Mouse (Mus musculus) urinary bladder, postnatal 4 days (tissue): ENCODE results near the gene Elmsan1.
A peak's percentile ranks its signal among the peaks of the same experiment; 100 is the strongest.

Source experiments
- DNase-seq, 2 experiments: peaks; one replicate each; pipeline ENCODE4 v3.0.0; 2021 to 2022; ENCODE audit warnings: low spot score in 2 of 2

Gene Elmsan1

DNA sequence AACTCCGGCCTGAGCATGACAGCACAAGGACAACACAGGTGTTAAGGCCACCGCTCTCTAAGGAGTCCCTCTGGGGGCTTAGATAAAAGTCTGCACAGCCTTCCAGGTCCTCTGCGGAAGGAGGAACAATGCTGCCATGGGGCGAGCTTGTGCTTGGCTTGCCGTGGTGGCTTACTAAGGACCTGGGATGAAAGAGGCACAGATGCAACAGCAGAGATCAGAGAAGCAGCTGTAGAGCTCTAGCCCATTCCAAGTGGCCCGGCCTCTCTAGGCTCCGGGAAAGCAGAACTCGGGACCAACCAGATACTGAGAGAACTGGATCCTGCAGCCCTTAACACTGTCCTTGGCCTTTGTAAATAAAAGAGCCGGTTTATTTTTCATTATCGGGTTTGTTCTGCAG, 66.8 kb downstream of the Elmsan1 start:
- DNase-seq, result no peak

DNA sequence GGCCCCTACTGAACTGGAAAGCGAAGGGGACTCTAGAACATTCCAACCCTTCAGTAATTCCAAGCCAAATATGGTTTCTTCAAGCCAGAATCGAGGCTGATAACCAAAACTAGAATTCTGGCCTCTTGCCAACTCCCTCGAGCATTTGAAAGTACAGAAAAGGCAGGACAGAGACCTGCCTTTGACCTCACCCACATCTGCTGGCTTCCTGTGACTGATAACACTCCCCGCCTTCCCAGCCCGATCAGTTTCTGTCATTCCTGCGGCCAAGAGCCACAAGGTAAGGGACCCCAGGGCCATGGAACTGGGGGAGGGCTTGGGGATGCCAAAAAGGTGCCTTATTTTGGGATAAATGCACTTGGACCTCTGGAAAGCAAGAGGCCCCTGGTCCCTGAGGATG, 67.7 kb downstream of the Elmsan1 start:
- no peak for DNase-seq

DNA sequence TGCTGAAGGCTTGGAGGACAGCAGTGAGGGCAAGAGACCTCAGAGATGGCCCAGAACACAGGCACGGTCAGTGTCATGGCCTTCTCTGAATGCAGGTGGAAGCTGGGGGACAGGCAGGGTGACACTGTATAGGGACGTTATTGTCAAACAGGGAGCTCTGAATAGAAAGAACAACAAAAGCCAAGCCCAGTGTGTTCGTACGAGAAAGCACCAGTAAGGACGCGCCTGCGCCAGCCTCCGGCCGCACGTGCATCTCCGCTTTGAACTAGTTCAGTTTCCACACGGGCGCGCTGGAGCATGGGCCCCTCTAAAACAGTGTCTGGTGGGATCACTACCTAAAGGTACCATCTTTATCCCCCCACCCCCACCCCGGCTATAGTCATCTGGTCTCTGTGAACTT, 68.7 kb downstream of the Elmsan1 start:
- DNase-seq, result no peak

- DNase-seq, result no peak
Observed at GRCm38 (mm10) chr12:84148622-84149012, 70.1 kb downstream of the Elmsan1 start.

DNA sequence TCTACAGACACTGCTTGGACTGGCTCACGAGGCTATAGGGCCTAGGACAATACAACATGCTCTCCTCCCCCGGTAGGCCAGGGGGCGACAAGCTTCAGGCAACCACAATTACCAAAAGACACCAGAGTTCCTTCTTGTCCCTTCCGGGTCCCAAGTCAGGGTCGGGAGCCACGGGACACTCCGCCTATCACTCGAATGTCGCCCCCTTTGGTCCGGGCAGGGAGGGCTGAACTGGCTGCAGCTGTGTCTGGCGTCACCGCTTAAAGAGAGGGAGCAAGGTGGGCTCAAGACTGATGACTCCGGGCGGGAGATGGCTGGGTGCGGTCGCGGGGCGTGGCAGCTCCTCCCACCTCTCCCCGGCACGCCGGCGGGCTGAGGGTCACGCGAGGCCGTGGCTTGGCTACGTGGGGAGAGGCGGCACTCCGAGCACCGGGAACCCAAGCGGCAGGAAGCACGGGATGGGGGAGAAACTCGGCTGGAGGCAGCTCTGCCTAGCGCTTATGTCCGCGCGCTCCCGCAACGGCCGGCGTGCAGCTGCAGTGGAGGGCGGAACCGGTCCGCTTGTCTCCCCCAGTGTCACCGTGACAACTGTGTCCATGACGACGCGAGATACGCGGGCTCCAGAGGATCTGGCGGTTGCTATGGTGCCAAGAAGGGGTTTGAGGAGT, 70.6 kb downstream of the Elmsan1 start, which contains the start of gene Pnma1:
Pnma1 (minus strand) TSS at position 536 of the 668 bp plus-strand sequence.
- peak; percentile 66 to 71 for DNase-seq

GRCm38 (mm10) chr12:84142281-84143050, 76.2 kb downstream of the Elmsan1 start:
- DNase-seq, result no peak

- no peak for DNase-seq
Observed at GRCm38 (mm10) chr12:84141271-84141670, 77.4 kb downstream of the Elmsan1 start.

GRCm38 (mm10) chr12:84140135-84140534, 78.5 kb downstream of the Elmsan1 start:
- DNase-seq, result no peak

DNA sequence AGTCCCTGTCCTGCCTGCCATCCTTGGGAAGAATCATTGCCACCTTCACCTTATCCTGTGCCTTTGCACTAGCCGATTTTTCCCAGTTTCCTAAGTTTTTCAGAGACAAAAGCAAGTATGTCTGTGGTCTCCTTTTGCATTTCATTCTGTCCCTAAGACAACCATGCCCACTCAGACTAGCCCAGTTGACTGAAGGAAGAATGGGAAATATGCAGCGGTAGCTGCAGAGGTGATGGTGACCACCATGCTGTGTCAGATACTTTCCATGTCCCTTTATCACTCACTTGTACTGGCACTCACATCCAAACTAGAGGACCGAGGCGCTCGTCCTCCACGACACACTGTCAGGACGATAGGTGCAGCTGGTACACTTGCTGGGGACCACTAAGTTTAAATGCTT, 81.5 kb downstream of the Elmsan1 start:
- DNase-seq, result no peak

- DNase-seq, result no peak
Observed at GRCm38 (mm10) chr12:84132265-84132664, 86.4 kb downstream of the Elmsan1 start.

DNA sequence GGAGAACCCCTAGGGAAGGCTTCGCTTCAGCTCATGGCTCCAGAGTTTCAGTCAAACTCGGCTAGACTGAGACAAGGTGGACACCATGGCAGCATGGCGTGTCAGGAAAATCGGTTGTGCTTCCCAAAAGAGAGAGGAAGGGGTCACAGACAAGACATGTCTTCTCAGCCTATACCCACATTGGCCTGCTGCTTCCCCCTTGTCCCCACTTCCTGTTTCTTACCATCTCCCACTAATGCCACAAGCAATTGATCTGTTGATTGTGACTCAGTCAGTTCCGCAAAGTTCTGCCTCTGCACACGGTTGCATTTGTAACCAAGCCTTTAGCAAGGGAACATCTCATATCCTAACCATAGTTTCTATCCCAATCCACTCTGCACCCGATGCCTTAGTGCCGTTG, 88.8 kb downstream of the Elmsan1 start:
- DNase-seq, result no peak

GRCm38 (mm10) chr12:84128576-84128975, 90.1 kb downstream of the Elmsan1 start:
- DNase-seq, result no peak

DNA sequence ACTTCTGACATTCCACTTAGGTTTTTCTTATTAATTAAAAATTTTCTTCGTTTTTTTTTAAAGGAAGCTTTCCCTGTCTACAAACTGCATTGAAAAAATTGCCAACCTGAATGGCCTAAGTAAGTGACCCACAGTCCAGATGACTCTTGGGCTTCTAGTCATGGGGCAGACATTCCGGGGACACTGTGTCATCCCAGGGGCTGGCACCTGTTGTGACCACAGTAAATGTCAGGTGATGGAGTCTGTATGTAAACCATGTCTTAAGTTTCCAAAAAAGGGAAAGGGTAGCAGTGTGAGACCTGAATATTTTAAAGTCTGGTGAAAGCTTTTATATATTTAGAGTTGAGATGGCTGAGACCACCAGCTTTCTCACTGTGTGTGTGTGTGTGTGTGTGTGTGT, 91.8 kb downstream of the Elmsan1 start:
- DNase-seq, result no peak

GRCm38 (mm10) chr12:84125892-84126291, 92.8 kb downstream of the Elmsan1 start:
- DNase-seq, result no peak

GRCm38 (mm10) chr12:84119584-84119983, 99.1 kb downstream of the Elmsan1 start:
- DNase-seq, result no peak

DNA sequence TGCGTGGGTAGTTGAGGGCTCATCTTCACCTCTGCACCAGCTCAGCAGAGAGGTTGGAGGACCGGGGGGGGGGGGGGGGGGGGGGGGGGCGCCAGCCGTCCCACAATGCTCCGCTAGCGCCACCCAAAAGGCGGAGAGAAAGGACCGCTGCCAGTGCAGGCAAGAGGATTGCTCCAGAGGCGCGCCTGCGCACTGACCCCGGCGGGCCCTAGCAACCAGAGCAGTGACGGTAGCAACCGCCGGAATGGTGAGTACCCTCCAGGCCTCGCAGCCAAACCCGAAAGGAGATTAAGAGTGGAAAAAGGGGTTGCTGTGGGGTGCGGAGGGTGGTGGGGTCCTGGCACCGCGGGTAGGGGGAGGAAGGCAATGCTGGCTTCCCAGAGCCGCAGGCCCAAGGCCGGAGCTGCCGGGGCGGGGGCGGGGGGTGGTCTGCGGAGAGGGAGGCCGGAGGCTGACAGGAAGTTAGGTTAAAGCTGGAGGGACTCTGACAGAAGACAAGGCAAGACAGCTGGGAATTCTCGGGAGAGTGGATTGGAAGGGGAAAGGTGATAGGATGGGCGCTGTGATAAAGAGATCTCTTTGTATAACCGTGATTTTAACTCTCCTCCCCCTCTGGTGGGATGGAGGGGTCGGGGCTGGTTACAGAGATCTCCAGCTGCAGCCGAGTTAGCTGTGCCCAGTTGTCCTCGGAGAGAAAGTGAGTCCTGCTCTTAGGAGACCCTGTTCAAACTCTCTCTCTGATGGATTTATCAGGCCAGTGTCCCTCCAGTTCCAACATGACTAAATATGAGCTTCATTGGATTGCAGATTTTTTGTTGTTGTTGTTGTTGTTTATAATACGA, 104.3 kb downstream of the Elmsan1 start, which contains the start of gene Dnal1:
Dnal1 (plus strand) TSS at position 214 of the 842 bp plus-strand sequence.
- DNase-seq, result peak; percentile 84 to 89

GRCm38 (mm10) chr12:84113676-84114075, 105.0 kb downstream of the Elmsan1 start:
- no peak for DNase-seq

DNA sequence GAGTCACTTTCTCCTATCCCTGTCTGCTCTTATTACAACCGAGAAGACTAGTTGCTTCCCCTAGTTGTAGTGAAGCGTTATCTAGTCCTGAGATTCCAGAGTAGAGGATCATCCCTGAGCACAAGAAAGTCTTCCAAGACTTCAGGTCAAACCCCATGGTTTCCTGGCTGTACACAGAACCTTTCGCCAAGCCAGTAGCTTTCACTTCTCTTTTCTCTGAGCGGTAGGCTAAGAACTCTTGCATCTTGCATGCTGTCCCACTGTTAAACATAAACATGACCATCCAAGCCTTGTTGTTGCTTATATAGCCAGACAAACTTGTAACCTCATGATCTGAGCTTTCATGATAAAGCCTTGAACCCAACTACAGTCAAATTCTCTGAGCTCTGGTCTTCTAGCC, 107.9 kb downstream of the Elmsan1 start:
- no peak for DNase-seq

- DNase-seq, result no peak
Observed at GRCm38 (mm10) chr12:84109924-84110323, 108.8 kb downstream of the Elmsan1 start.

- DNase-seq, result no peak
Observed at GRCm38 (mm10) chr12:84107692-84108091, 111.0 kb downstream of the Elmsan1 start.

DNA sequence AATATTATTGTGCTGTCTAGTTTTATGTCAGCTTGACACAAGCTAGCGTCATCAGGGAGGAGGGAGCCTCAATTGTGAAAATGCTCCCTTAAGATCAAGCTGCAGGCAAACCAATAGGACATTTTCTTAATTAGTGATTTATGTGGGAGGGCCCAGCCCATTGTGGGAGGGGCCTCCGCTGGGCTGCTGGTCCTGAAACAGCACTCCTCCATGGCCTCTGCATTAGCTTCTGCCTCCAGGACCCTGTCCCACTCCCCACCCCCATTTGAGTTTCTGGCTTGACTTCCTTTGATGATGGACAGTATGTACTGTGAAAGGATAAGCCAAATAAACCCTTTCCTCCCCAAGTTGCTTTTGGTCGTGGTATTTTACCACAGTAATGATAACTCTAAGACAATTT, 111.7 kb downstream of the Elmsan1 start:
- DNase-seq, result no peak

DNA sequence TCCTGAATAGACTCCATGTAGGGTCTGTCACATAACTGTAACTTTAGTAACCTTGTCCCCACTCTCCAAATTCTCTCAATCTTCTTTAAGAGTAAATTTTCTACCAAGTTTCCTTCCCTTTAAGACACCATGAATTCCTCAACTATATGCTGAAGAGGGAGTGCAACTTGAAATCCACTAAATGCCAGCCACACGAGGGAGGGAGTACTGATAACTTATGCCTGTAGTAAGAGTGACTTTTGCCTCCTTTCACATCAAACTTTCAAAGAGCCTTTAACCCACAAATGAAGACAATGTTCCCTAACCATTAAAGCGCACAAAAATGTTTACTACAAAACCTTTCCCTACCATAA, 117.2 kb downstream of the Elmsan1 start:
- no peak for DNase-seq
